Mouse (Mus musculus) liver, postnatal 0 days (tissue): Measurements from ENCODE around the gene Lkaaear1.

ENCODE experiments used
- CTCF ChIP-seq: sonication (generic); IDR thresholded peaks from 2 replicates; pipeline ENCODE4 v1.5.1; 2016; ENCODE audit warnings: antibody characterized with exemption, low read depth
- EP300 ChIP-seq: IDR thresholded peaks from 2 replicates; pipeline ENCODE4 v1.6.1; 2016; ENCODE audit warnings: antibody characterized with exemption, low read depth, mild to moderate bottlenecking

- TF ChIP-seq CTCF (no peak), EP300 (no peak)
Observed at GRCm38 (mm10) chr2:181671326-181671725, 26.9 kb downstream of the Lkaaear1 start, which contains the start of gene Sox18.
